Mouse (Mus musculus) forebrain, postnatal 0 days (tissue): ENCODE measurements at regions not wholly inside any gene's neighbourhood (a gene's known extent, or its start where the extent isn't known, plus 50 kb on each side); places are given as distances from the start of the nearest gene placed in this dataset.

Experiments used
- ATAC-seq: fragments of 200-750 bp; cut with Nextera tagmentation; 2 replicates; pipeline ENCODE4 v1.8.0; 2017; ENCODE audit warnings: mild to moderate bottlenecking, moderate library complexity
- DNase-seq: peaks from one replicate; pipeline ENCODE4 v3.0.0-alpha.2; 2015
- H3K27ac ChIP-seq: fragments of 300-500 bp; sonication (generic); 2 replicates; pipeline ENCODE4 v1.5.1; 2014; ENCODE audit warnings: low read depth, mild to moderate bottlenecking, antibody characterized with exemption, low read length, moderate library complexity, mixed read lengths
- H3K27me3 ChIP-seq: fragments of 300-500 bp; sonication (generic); 2 replicates; pipeline ENCODE4 v1.6.1; 2014; ENCODE audit warnings: mild to moderate bottlenecking, low read length, mixed read lengths; ENCODE audit not compliant: insufficient read depth
- H3K36me3 ChIP-seq: fragments of 300-500 bp; sonication (generic); 2 replicates; pipeline ENCODE4 v1.6.1; 2014; ENCODE audit warnings: mild to moderate bottlenecking, moderate library complexity; ENCODE audit not compliant: insufficient read depth
- H3K4me1 ChIP-seq: fragments of 300-500 bp; sonication (generic); 2 replicates; pipeline ENCODE4 v1.6.1; 2014; ENCODE audit warnings: antibody characterized with exemption; ENCODE audit not compliant: insufficient read depth
- H3K4me2 ChIP-seq: fragments of 300-500 bp; sonication (generic); 2 replicates; pipeline ENCODE4 v1.6.1; 2014; ENCODE audit warnings: low read depth, mild to moderate bottlenecking, moderate library complexity
- H3K4me3 ChIP-seq: fragments of 300-500 bp; sonication (generic); 2 replicates; pipeline ENCODE4 v1.5.1; 2014; ENCODE audit warnings: low read depth, low read length, mixed read lengths
- H3K9ac ChIP-seq: fragments of 300-500 bp; sonication (generic); 2 replicates; pipeline ENCODE4 v1.6.1; 2014; ENCODE audit warnings: mild to moderate bottlenecking
- H3K9me3 ChIP-seq: fragments of 300-500 bp; sonication (generic); 2 replicates; pipeline ENCODE4 v1.6.1; 2016; ENCODE audit warnings: low read length
- CTCF ChIP-seq: sonication (generic); IDR thresholded peaks from 2 replicates; pipeline ENCODE4 v1.5.1; 2016; ENCODE audit warnings: antibody characterized with exemption, control low read depth, low read depth
- WGBS: fragments of 180-500 bp; shearing (Covaris S2); extraction: QIAGEN DNeasy Blood & Tissue Kit; methylation state at CpG from one replicate; pipeline ENCODE4 v1.1.7; 2014; 5-methylcytosine and 5-hydroxymethylcytosine counted together

GRCm38 (mm10) chr4:93551086-93551485 lies 215.8 kb upstream of the Tusc1 start:
- Histone ChIP-seq H3K27ac (no peak overlapping the region), H3K4me3 (no peak overlapping the region), H3K4me2 (no peak overlapping the region), H3K27me3 (no peaks in the 10 kb centered on the region), H3K9me3 (no peaks in the 10 kb centered on the region), H3K4me1 (no peaks in the 10 kb centered on the region), H3K9ac (no peak overlapping the region), H3K36me3 (no peaks in the 10 kb centered on the region)
- ATAC-seq, result peak; percentile 79
- no peak for TF ChIP-seq CTCF
- DNase-seq, result peak; percentile 81

GRCm38 (mm10) chr4:93540588-93540987 lies 205.3 kb upstream of the Tusc1 start:
- no peak for ATAC-seq

GRCm38 (mm10) chr4:93527382-93527781 lies 192.1 kb upstream of the Tusc1 start:
- DNase-seq (no peak), ATAC-seq (no peak)
- WGBS, result 77% methylated on average over 2 of the region's 2 CpGs
- Histone ChIP-seq H3K4me3 (no peak overlapping the region), H3K36me3 (no peaks in the 10 kb centered on the region), H3K4me1 (no peaks in the 10 kb centered on the region), H3K9ac (no peak overlapping the region), H3K9me3 (no peaks in the 10 kb centered on the region), H3K4me2 (no peak overlapping the region), H3K27me3 (no peaks in the 10 kb centered on the region), H3K27ac (no peak overlapping the region)
- no peak for TF ChIP-seq CTCF

More at GRCm38 (mm10) chr4:93540588-93540987, 205.3 kb upstream of the Tusc1 start:
- H3K9me3 ChIP-seq, result no peaks in the 10 kb centered on the region
- H3K4me2 ChIP-seq, result no peak overlapping the region
- H3K4me1 ChIP-seq, result no peaks in the 10 kb centered on the region
- no peak overlapping the region for H3K4me3 ChIP-seq
- H3K36me3 ChIP-seq, result no peaks in the 10 kb centered on the region
- no peaks in the 10 kb centered on the region for H3K27me3 ChIP-seq
- DNase-seq, result no peak
- no peak overlapping the region for H3K9ac ChIP-seq
- H3K27ac ChIP-seq, result no peak overlapping the region
- WGBS, result 36% methylated on average over 4 of the region's 4 CpGs
- no peak for TF ChIP-seq CTCF

- no peak for DNase-seq
- Histone ChIP-seq H3K9me3 (no peaks in the 10 kb centered on the region), H3K4me1 (no peaks in the 10 kb centered on the region), H3K4me3 (no peak overlapping the region), H3K9ac (no peak overlapping the region), H3K36me3 (no peaks in the 10 kb centered on the region), H3K27ac (no peak overlapping the region), H3K27me3 (no peaks in the 10 kb centered on the region), H3K4me2 (no peak overlapping the region)
- TF ChIP-seq CTCF, result no peak
- ATAC-seq, result no peak
- 90% methylated on average over 5 of the region's 5 CpGs for WGBS
Observed at GRCm38 (mm10) chr4:93520454-93521100, 185.3 kb upstream of the Tusc1 start.

- Histone ChIP-seq H3K36me3 (no peaks in the 10 kb centered on the region), H3K9ac (no peak overlapping the region), H3K27me3 (no peaks in the 10 kb centered on the region), H3K4me3 (no peak overlapping the region), H3K4me2 (no peak overlapping the region), H3K4me1 (no peaks in the 10 kb centered on the region), H3K27ac (no peak overlapping the region), H3K9me3 (no peaks in the 10 kb centered on the region)
- DNase-seq (no peak), ATAC-seq (no peak)
- no peak for TF ChIP-seq CTCF
- 95% methylated on average over 5 of the region's 5 CpGs for WGBS
Observed at GRCm38 (mm10) chr4:93518925-93519324, 183.6 kb upstream of the Tusc1 start.

GRCm38 (mm10) chr4:93510771-93511170 lies 175.5 kb upstream of the Tusc1 start:
- H3K4me3 ChIP-seq, result no peak overlapping the region

GRCm38 (mm10) chr4:93496871-93497270 lies 161.6 kb upstream of the Tusc1 start:
- Histone ChIP-seq H3K9ac (no peak overlapping the region), H3K27ac (no peak overlapping the region), H3K9me3 (no peaks in the 10 kb centered on the region), H3K4me2 (no peak overlapping the region), H3K27me3 (no peaks in the 10 kb centered on the region), H3K4me1 (no peaks in the 10 kb centered on the region), H3K36me3 (no peaks in the 10 kb centered on the region), H3K4me3 (no peak overlapping the region)
- WGBS, result 72% methylated on average over 2 of the region's 2 CpGs
- DNase-seq (no peak), ATAC-seq (no peak)
- TF ChIP-seq CTCF, result no peak

More at GRCm38 (mm10) chr4:93510771-93511170, 175.5 kb upstream of the Tusc1 start:
- H3K4me1 ChIP-seq, result no peaks in the 10 kb centered on the region
- H3K27me3 ChIP-seq, result no peaks in the 10 kb centered on the region
- DNase-seq (no peak), ATAC-seq (no peak)
- no peak overlapping the region for H3K9ac ChIP-seq
- 21% methylated on average over 1 of the region's 1 CpGs for WGBS
- no peak overlapping the region for H3K4me2 ChIP-seq
- no peaks in the 10 kb centered on the region for H3K36me3 ChIP-seq
- no peak overlapping the region for H3K27ac ChIP-seq
- TF ChIP-seq CTCF, result no peak
- no peaks in the 10 kb centered on the region for H3K9me3 ChIP-seq
